Mouse (Mus musculus) heart, postnatal 0 days (tissue): Measurements from ENCODE around the gene Tns1.

Experiments used
- CTCF ChIP-seq: IDR thresholded peaks from 2 replicates; pipeline ENCODE4 v1.5.1; 2016; ENCODE audit warnings: antibody characterized with exemption, control low read depth, low read depth
- EP300 ChIP-seq: IDR thresholded peaks from 2 replicates; pipeline ENCODE4 v1.6.1; 2016; ENCODE audit warnings: antibody characterized with exemption, low read depth

DNA sequence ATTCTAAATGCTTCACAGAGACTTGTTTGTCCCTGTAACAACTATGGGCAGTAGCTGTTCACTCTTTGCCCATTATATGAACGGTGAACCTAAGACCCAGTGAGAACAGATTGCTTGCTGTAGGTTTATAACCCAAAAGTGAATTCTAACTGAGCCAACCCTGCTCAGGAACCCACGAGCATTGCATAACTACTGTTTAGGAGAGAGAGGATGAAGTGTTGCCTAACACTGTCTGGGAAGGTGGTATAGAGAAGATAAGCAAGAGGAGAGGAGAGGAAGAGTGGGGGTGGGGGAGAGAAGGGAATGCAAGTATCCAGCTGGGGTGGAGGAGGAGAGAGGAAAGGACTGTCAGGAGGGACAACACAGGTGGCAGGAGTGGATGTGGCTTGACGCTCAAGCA is 26.8 kb upstream of the Tns1 start:
- no peak for TF ChIP-seq EP300
- TF ChIP-seq CTCF: no peak
